Mouse (Mus musculus) B cell, adult 2 months (primary cell): ENCODE results near the gene Olfr1333.
"Not testable (repeated sequence)": the region's sequence is repeated elsewhere in the genome, so short reads cannot be mapped to it uniquely, and the experiment has no call there.

Source experiments
- DNase-seq, 2 experiments: peaks; one replicate each; pipeline ENCODE4 v3.0.0; 2022

Gene Olfr1333

GRCm38 (mm10) chr4:118836179-118836578 lies at the start of gene Olfr1333:
Olfr1333 (minus strand) TSS chr4:118836279.
- no peak for DNase-seq

GRCm38 (mm10) chr4:118867566-118867965 lies 31.5 kb upstream of the Olfr1333 start:
- no peak for DNase-seq

GRCm38 (mm10) chr4:118864349-118864748 lies 28.3 kb upstream of the Olfr1333 start, which contains the start of gene Olfr1331:
Olfr1331 (plus strand) TSS chr4:118864649.
- no peak for DNase-seq

- DNase-seq: no peak
Measured at GRCm38 (mm10) chr4:118862704-118863103, 26.6 kb upstream of the Olfr1333 start.

- no peak for DNase-seq
Measured at GRCm38 (mm10) chr4:118861791-118862190, 25.7 kb upstream of the Olfr1333 start.

- DNase-seq: no peak
Measured at GRCm38 (mm10) chr4:118818921-118819320, 17.2 kb downstream of the Olfr1333 start.

- no peak for DNase-seq
Measured at GRCm38 (mm10) chr4:118809844-118810243, 26.2 kb downstream of the Olfr1333 start, which contains the start of gene Olfr1335. Olfr1335 (minus strand) TSS chr4:118809944.

- DNase-seq: not testable (repeated sequence)
Measured at GRCm38 (mm10) chr4:118792796-118793195, 43.3 kb downstream of the Olfr1333 start.

GRCm38 (mm10) chr4:118782486-118782885 lies 53.6 kb downstream of the Olfr1333 start, which contains the start of gene Olfr1337:
Olfr1337 (minus strand) TSS chr4:118782586.
- DNase-seq: no peak
